Mouse (Mus musculus) layer of hippocampus, adult 2 months (tissue): Measurements from ENCODE around the gene Psmb7. TPM values are rescaled to one million over a fixed set of nuclear protein-coding genes. Genes with fewer than 3 reads are reported as not detected.

ENCODE experiments used
- DNase-seq, 2 experiments: peaks; one replicate each; pipeline ENCODE4 v3.0.0; 2022; ENCODE audit warnings: low spot score in 2 of 2
- H3K27ac ChIP-seq: fragments of 200-600 bp; 2 replicates; pipeline ENCODE4 v1.8.1; 2022
- H3K4me3 ChIP-seq: fragments of 200-600 bp; 2 replicates; pipeline ENCODE4 v1.8.1; 2022; ENCODE audit warnings: mild to moderate bottlenecking
- CTCF ChIP-seq: fragments of 200-600 bp; conservative IDR thresholded peaks from 2 replicates; pipeline ENCODE4 v1.8.1; 2022; ENCODE audit warnings: antibody characterized with exemption, mild to moderate bottlenecking, moderate library complexity
- total RNA-seq, 2 experiments: library from RNA; stranded (reverse); gene quantifications; 2 replicates each; pipeline ENCODE4 v1.2.3; 2021

The Psmb7 gene
- total RNA-seq, 2 experiments from 2014 or later, result 186 to 198 TPM

GRCm38 (mm10) chr2:38571971-38572601, 71.8 kb downstream of the Psmb7 start:
- DNase-seq, result no peak
- Histone ChIP-seq H3K4me3 (no peak overlapping the region), H3K27ac (no peak overlapping the region)
- TF ChIP-seq CTCF, result no peak

DNA sequence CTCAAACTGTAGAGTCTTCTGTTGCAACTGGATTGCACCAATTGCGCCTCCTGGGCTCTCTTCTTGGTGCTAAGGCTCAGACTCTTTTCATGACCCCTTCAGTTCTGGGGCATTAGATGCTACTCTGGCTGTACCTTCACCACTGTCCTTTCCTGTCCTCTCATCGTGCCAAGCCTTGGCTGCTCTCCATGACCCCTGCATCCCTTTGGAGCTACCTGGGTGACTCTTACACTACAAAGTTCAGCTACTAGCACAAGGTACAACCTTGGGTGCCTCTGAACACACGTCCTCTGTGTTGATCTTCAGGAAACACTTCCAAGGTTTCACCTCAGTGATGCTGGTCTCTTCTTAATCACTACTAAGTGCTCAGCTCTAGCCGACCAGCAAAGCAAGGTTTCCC, 81.3 kb downstream of the Psmb7 start:
- no peak for DNase-seq
- H3K4me3 ChIP-seq, result no peak overlapping the region
- H3K27ac ChIP-seq, result no peak overlapping the region
- TF ChIP-seq CTCF, result no peak

DNA sequence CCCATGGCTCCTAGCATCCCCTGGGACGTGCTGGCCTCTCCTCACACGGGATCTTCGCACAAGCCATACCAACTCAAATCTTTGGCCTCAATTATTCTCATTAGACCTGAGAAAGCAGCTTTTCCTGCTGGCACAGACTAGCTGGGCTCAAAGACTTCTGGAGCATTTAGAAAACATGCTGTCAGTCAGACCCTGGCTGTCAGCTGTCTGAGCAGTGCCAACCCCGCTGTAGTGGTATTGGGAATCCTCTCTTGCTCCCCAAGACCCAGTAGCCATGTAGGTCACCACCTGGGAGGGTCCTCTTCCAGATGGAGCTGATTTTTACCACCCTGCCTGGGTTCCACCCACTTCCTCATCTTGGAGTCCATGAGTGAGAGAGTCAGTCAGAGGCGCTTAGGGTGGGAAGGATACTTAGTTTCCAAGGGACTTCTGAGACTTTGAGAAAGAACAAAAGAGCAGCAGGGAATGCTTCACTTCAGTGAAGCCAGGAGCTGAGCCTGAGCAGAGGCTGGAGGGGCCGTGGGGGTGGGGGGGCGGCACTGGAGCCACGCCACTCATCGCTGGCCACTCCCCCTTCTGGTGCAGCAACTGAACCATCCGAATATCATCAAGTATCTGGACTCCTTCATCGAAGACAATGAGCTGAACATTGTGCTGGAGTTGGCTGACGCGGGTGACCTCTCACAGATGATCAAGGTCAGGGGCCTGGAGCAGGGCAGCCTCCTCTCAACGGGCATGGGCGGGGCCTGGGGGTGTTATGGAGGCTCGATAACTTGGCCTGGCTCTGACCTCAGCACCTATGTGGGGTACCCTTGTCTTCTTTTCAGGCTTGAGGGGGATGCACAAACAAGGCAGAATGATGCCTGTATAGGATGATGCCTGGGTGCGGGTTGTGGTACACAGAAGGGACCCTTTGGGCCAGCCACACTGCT, 83.3 kb downstream of the Psmb7 start:
- Histone ChIP-seq H3K27ac (no peak overlapping the region), H3K4me3 (no peak overlapping the region)
- DNase-seq, result no peak
- TF ChIP-seq CTCF, result no peak

GRCm38 (mm10) chr2:38556721-38557120, 87.2 kb downstream of the Psmb7 start:
- no peak overlapping the region for H3K27ac ChIP-seq
- no peak overlapping the region for H3K4me3 ChIP-seq
- no peak for TF ChIP-seq CTCF
- no peak for DNase-seq

DNA sequence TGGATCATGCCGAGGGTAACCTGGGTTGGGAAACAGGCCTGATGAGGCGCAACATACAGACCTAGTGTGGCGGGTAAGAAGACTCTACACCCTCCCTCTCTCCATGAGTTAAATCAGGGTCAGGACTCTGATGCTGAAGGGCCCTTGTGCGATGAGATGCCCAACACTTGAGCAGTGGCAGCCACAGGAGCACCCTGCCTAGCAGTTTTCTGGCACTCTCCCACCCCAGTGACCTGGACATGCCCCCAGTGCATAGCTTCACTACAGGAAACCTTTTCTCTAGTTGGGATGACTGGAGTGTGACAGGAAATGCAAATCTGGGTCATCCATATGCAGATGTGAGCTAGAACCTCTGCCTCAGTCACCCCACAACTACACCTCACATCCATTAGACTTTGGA, 88.2 kb downstream of the Psmb7 start:
- no peak for TF ChIP-seq CTCF
- Histone ChIP-seq H3K27ac (no peak overlapping the region), H3K4me3 (no peak overlapping the region)
- no peak for DNase-seq

DNA sequence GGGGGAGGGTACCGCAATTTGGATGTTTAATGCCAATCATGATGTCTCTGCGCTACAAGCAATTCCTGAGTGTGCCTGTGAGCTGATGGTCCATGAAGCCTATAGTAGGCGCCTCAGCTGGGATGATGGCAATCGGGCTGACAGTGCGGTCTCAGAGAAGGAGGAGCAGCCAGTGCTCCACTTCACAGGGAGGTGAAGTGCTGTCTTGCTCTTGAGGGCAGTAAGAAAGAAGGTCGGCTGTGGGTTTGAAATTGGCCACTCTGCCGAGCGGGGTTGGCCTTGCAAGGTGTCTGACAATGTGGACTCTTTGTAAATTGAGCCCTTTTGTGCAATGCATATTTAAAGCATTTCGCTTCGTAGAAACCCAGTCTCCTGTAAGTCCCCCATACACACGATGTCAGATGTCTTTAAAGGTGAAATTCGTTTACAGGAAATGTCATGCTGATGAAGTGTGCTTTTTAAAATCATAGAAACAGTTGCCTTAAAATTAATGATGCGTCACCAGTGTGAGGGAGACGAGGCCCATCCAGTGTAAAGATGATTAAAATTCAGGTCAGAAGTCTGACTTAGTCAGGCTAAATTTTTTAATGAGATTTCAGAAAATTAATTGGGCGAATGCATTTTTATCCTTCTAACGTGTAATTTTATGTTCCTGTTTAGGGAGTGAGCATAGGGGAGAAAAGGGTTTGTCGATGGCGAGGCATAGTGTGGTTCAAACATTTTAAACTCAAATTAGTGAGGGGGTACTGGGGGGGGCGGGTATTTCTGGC, 89.5 kb downstream of the Psmb7 start:
- DNase-seq, result no peak
- Histone ChIP-seq H3K4me3 (no peak overlapping the region), H3K27ac (no peak overlapping the region)
- no peak for TF ChIP-seq CTCF

DNA sequence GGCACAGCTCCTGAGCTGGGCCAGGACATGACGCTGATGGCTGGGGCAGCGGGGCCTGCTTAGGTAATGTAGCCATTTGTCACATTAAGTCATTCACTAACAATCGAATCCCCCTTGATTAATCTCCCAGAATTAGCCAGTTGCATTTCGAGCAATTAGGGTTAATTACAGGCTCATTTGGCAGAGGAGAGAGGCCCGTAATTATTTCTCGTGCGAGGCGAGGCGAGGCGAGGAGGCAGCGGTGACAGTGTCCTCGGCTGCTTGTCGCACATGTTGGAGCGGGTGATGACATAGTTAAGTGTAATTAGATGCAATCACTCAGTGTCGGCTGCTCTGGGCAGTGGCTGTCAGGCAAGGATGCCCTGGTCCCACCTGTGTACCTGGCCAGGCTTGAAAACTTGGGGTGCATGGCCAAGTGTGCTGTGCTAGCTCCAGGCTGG, 91.9 kb downstream of the Psmb7 start:
- Histone ChIP-seq H3K27ac (no peak overlapping the region), H3K4me3 (no peak overlapping the region)

DNA sequence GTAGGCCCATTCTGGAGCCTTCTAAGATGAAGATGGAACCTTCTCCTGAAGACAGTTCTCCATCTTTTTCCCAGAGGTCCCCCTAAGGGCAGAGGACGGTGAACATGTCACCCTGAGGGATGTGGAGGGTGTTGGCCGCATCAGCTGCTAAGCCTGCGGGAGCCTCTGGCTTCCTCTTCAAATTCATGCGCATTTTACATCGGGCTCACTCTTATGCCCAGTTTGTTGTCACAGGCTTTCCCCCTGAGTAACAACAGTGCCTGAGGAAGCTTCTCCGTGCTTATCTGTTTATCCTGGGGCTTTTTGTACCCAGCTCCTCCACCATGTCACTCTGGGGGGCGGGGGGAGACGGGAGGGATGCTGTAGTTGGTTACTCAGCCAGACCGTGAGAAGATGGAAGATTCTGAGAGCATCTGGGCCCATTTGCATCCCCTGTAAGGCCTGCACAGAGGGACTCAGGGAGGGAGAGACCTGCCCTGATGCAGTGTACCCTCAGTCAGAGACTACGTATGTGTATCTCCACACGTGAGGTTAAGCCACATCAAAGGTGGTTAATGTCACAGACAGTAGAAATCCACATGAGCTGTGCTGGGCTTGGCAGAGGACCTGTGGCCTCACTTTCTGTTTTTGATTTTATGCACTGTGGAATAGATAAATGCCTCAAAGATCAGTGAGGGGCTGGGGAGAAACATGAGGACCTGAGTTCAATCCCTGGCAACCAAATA, 95.9 kb downstream of the Psmb7 start:
- no peak for DNase-seq
- Histone ChIP-seq H3K27ac (no peak overlapping the region), H3K4me3 (no peak overlapping the region)
- TF ChIP-seq CTCF, result no peak

More for the DNA sequence above, 91.9 kb downstream of the Psmb7 start:
- no peak for DNase-seq
- TF ChIP-seq CTCF, result no peak

DNA sequence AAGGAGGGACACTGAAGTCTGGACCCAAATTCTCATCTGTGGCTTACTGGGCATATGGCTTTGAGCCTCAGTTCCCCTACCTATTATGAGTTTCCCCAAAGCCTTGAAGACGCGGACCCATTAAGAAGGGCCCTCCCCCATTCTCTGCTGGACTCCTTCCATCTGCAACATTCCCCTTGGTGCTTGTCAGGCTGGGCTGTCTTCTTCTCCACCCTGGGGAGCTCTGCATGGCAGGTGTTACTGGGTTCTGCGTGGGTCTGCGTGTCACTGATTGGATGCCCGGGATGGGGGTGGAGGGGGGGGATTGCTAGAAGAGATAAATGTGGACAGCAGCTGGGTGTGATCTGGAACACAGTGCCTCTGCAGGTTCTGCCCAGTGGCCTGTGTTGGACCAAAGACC, 97.1 kb downstream of the Psmb7 start:
- H3K27ac ChIP-seq, result no peak overlapping the region
- H3K4me3 ChIP-seq, result no peak overlapping the region
- no peak for TF ChIP-seq CTCF
- no peak for DNase-seq

DNA sequence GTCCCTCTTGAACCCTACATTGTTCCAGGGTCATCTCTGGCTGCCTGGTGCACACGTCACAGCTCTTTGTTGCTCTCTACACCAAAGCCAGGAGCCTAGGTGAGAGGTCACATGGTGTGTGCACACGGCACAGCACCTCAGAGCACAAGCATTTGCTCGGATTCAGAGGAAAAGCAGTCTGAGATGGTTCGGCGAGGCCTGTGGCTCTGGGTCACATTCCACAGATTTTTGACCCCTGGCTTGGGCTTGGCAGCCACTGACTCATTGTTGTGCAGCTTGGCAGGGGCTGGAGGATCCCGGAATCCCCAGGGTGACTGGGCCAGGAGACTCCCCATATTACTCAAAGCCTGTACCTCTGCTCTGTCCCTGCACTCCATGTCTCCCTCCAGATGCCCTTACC, 97.7 kb downstream of the Psmb7 start:
- no peak for DNase-seq
- Histone ChIP-seq H3K4me3 (no peak overlapping the region), H3K27ac (no peak overlapping the region)
- TF ChIP-seq CTCF, result no peak

DNA sequence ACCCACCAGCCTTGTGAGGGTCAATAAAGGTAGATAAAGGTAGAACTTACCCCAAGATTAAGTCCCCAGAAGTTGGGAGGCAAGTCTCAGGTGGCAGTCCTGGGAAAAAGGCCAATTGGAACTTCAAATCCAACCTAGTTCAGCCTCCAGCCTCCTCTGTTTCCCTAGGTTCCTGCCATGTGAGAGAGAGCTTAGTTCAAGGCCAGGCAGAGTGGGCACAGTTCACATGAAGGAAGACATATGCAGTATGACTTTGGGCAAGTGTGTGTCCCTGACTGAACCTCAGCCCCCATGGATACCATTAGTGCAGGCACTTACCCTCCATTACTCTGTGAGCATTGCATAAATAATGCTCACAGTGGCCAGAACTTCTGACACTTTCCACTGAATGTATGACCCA, 98.2 kb downstream of the Psmb7 start:
- no peak overlapping the region for H3K27ac ChIP-seq
- TF ChIP-seq CTCF, result no peak
- no peak for DNase-seq
- H3K4me3 ChIP-seq, result no peak overlapping the region

- DNase-seq, result no peak
- no peak overlapping the region for H3K27ac ChIP-seq
- TF ChIP-seq CTCF, result no peak
- H3K4me3 ChIP-seq, result no peak overlapping the region
These were observed 98.9 kb downstream of the Psmb7 start for GRCm38 (mm10) chr2:38544982-38545381.
